Mouse (Mus musculus) ES-Bruce4 (cell line): ENCODE data around the gene St6gal1.

Source experiments
- CTCF ChIP-seq: IDR thresholded peaks from one replicate; pipeline ENCODE4 v1.8.1; 2011; ENCODE audit warnings: low read depth, low read length
- EP300 ChIP-seq: IDR thresholded peaks from 2 replicates; pipeline ENCODE4 v1.6.1; 2011; ENCODE audit warnings: low read depth, low read length; ENCODE audit not compliant: insufficient read depth
- POLR2A ChIP-seq: IDR thresholded peaks from one replicate; pipeline ENCODE4 v1.8.1; 2011; ENCODE audit warnings: low read length; ENCODE audit not compliant: insufficient read depth

DNA sequence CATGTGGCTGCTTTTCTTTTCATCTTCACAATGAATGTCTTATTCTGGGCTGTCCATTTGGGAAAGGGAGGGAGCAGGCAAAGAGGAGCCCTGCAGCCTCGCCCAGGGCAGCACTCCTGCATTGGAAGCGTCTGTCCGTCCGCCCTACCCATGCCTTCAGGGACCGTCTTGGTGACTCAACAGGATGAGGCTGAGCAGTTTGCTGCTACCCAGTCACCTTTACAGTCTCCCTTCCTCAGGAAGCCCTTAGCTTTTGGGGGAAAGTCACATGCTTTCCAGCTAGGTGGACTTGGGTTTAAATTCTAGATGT is 16.4 kb downstream of the St6gal1 start:
- no peak for TF ChIP-seq EP300
- TF ChIP-seq CTCF = no peak
- TF ChIP-seq POLR2A = no peak
